Mouse (Mus musculus): ENCODE measurements around the gene Irx1.

Gene Irx1

DNA sequence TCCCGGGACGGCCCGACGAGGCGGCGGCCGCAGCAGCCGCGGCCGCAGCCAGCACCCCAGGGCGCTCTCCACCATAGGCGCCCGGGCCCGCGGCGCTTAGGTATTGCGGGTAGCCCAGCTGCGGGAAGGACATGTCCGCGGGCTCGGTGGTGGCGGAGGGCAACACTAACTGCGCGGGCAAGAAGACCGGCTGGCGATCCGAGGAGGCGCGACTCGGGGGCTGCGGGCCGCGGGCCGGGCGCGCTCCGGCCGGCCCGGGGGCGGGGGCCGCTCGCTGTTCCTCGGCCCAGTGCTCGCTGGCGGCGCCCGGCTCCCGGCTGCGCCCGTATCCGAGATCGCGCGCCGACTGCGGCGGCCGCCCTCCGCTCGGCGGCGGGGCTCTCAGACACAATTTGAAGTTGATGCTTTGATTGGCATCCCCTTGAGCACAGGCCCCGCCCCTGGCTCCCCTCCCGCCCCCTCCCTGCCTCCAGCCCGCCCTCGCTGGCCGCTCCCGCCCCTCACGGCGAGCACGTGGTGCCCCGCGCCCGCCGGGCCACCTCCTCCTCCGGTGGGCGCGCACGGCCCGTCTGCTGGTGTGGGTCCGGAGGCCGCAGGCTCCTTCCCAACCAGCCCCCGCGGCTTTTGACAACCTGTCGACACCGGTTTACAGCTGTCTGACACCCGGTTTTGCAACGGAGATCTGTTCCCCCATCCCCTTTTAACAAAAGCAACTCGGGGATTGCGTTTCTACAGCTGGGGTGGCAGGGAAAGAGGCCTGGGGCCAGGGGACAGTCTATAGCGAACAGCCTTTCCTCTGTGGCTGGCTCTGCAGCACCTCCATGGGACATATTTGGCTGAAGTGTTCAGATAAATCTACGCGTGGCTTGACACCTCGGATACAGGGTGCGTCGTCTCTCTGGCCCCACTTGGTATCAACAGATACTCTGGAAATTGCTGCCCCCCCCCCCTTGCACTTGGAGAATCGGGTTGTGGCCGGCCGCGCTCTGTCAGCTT lies at the start of gene Irx1:
TSS of gene Irx1 (minus strand) at position 368 of the 996 bp plus-strand sequence.
- DNase-seq (ENCODE audit: low spot score), result peak; percentile 85

DNA sequence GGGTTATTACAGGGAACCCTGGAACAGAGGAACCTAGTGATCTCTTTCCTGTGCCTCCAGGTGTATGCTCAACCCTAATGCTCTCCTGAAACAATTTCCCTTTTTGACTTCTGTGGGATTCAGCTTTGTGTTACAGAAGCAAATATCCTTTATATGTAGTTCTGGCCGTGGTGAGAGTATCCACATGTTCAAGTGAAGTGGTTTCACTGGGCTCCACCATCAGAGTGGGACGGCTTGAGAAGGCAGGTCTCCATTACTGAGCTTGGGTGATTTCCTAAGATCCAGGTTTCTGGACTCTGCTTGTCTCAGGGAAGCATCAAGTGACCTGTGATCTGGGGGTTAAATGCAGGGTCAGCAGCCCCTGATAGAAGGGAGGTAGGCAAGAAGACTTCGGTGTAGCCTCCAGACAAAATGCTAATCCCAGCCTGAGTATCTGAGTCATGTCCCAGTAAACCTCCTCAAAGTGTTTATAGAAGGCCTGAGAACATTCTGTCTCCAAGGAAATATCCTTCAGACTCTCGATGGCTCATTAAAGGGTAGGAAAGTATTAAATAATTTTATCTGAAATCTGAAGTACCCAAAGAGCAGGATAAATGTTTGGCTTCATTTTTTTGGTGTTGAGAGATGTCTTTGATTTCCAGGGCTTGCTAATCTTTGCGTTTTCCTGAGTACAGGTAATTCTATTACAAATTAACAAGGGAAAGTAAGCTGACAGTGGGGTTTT lies 16.6 kb upstream of the Irx1 start:
- DNase-seq (ENCODE audit: low spot score), result no peak

DNA sequence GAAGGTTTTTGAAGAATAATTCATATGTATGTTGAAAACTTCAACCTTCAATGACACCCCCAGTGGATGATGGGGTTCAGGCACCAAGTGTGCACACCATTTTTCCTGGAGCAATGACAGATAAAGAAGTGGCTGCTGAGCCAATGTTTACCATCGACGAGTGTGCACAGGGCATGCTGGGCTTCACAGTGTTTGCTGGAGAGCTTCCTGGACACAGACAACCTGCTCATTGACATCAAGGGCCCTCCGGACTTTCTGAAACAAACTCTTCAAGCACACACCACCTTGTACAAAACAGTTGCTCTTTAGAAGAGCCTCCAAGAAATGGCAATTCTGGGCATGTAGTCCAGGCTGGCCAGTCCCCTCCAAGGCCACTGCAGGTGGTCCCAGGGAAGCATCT lies 12.2 kb upstream of the Irx1 start:
- no peak for DNase-seq (ENCODE audit: low spot score)

DNA sequence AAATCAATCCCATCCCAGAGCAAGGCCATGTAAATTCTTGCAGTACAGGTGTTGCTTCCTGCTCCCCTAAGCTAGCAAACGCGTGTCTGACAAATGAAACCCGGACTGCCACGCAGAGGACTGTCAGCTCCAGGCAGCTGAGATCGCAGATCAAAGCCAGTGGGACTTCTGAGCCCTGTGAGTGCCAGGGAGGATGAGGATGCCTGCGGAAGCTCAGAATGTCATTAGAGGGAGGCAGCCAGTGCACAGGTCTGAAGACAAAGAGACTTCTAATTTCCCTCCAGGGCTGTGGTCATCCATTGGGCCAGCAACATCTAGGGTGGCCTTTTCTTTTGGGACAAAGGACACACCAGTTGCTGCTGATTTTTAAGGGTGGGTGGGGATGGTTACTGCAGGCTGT lies 4.8 kb upstream of the Irx1 start:
- no peak for DNase-seq (ENCODE audit: low spot score)

DNA sequence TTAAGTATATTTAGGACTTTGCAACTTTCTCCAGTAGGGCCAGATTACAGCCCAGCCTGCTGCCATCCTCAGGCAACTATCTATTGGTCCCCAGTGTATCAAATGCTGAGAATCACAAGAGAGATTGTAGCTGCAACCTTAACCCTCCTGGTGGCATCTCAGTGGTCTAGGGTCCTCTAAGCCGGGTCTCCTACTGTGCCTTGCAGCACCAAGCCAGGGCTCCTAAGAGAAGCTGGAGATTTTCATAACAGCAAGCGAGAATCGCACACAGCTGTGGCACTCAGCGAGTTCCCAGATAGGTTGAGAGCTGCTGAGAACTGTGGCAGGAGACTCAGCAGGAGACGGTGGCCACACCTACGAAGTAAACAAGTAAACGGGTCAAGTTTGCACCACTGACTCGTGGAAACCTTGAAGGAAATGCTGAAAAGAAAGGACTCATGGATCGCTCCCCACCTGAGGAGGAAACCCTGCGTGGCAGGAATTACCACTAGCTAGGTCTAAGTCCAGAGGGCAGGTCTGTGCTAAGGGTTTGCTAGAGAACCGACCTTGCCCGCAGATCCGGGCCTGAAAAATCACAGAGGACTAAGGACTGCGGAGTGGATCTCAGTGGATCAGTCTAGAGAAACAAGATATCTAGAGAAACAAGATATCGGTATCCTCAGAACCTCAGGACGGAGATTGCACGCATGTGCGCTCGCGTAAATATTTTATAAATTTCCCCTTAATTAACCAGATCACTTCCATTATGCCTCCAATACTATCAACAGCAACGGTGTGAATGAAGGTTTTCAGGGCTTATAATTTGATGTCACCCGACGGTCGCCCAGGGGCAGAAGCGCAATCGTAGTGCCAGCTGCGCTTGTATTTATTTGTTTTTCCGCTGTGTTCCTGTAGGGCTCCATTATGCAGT lies 4.1 kb upstream of the Irx1 start:
- no peak for DNase-seq (ENCODE audit: low spot score)

DNA sequence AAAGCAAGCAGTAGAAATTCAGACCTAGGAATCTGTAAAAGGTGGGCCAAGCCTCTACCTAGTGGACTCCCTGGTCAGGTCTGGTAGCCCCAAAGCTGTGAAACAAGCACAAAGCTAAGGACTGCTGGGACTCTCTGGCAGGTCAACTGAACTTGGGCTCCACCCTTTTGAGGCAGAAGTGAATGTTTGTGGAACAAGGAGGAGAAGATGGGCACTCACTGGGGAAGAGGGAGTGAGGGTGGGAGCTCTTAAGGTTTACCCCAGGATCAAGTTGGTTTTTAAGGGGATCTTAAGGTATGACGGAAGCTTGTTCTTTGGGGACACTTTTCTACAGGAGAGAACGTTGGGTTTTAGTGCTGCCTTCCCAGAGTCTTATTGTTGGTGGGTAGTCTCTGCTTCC lies 3.1 kb upstream of the Irx1 start:
- DNase-seq (ENCODE audit: low spot score), result no peak

DNA sequence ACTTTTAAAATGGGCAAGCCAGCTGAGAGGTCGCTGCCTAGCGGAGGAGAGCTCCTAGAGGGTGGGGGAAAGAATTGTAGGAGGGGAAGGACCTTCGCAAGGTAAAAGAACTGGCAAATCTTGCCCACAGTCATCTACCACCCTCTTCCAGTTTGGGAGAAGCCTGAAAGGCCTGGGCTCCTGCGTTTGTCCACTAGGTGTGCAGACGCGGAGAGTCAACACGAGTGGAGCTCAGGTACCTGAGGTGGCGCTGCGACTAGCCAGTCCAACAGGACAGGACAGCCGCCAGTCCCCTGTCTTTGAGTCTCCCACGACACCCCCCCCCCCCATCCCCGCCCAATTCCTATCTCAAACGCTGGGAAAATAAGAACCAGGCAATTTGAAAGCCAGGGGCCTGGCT lies 843 bp upstream of the Irx1 start:
- DNase-seq (ENCODE audit: low spot score), result peak; percentile 46

DNA sequence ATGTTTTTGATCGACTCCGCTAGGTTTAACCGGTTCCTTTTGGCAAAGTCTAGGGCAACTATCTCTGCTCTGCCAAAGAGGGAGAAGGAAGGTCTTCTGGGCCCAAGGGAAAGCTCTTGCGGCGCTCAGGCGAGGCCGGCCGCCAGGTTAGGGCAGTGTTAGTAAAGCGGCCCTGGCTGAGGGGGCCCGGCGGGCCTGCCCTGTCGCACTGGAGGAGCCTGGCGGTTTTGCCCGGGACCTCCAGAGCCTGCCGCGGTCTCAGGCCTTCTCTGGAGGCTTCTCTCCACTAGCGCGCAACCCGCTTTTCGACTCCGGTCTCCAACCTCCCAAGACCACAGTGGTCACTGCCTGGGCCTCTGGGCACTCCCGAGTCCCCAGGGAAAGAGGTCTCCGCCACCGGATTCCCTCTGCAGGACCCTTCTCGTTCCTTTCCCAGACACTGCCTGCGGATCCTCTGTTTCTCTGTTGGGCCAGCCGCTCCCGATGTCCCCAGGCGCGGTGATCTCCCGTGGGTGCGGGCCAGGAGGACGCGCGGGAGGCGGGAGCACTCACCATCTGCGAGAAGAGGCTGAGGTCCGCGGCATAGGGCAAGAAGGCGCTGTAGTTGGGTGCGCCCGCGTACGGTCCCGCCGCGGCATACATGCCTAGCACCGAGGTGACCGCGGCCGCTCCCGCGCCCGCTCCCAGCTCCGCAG lies 715 bp downstream of the Irx1 start:
- DNase-seq (ENCODE audit: low spot score), result peak; percentile 65

DNA sequence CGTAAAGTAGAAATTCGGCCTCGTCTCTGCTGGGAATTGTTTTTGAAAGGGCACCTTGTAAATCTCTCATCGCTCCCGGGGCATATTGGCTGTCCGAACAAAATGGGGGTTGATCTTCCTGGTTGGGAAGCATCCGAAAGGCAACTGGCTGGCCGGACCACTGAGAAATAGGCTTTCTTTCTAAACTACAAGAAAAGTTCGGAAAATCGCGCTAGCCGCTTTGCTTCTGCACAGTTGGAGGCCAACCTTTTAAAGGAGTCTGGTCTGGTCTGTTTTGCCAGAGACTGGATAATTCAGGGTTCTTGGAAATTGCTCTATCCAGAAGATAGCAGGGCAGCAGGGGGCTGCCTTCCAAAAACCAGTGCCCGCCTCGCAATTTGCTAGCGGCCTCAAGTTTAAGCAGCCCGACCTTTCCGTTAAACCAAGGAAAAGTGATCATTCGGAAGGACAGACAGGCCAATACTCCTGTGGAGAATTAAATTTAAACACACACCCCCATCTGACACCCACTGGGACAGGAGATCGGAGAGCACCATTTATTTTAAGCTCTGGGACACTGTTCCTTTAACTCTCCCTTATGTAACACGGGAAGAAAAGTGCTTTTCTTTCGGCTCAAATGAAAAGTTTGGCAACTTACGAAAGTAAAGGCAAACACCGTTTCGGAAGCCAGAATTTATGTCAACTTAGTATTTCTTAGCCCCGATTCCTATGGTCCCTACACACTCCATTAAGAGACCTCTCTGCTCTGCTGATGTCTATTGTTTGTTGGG lies 1.4 kb downstream of the Irx1 start:
- DNase-seq (ENCODE audit: low spot score), result peak; percentile 70

DNA sequence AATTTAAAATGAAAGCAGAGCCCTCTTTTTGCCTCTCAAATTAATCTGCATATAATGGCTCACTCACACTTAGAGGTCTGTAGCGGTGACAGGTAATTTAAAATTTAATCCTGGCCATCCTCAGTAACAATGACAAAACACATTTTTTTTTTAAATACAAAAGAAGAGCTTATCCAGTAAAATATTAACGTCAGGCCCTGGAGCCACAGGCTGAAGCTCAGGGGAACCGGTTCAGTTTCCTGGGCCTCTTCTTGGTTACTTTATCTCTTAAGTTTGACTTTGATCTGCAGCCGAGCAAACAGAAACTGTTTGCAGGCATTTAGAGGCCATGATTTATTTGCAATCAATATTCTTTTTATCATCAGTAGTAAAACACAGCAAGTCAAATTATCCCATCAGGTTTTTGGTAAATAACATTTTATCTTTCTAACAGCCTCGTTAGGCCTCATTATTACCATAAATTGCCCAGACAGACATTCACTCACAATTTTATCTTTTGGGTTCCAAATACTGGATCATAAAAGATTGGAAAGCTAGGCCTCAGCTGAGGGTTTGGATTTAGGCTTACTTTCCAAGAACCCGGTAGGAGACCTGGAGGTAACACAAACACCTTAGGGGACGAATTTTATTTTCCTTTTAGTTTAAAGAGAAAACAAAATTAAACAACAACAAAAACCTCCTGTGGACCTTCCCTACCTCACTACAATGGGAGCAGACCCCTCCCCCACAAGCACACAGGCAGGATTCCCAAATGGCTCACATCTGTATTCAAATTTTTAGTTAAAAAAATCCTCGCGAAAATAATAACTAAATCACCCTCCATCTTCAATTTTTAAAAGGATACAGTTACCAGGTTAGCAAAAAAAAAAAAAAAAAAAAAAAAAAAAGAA lies 2.4 kb downstream of the Irx1 start:
- peak; percentile 51 for DNase-seq (ENCODE audit: low spot score)

DNA sequence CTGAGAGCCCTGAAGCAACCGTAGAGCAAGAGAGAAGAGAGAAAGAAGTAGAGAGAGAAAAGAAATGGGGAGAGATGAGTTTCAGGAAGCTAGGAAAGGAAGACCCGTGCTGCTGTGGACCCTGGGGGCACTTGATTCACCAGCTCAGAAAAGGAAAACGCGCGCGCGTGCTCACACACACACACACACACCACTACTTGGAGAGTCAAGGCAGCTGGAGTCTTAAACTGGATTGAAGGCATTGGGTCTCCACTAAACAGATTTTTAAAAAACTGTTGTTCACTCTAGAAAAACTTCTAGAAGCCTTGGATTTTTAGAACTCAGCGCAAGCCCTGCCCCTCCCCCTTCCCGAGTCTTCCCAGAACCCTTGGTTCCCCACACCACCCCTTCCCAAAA lies 3.2 kb downstream of the Irx1 start:
- peak; percentile 49 for DNase-seq (ENCODE audit: low spot score)

DNA sequence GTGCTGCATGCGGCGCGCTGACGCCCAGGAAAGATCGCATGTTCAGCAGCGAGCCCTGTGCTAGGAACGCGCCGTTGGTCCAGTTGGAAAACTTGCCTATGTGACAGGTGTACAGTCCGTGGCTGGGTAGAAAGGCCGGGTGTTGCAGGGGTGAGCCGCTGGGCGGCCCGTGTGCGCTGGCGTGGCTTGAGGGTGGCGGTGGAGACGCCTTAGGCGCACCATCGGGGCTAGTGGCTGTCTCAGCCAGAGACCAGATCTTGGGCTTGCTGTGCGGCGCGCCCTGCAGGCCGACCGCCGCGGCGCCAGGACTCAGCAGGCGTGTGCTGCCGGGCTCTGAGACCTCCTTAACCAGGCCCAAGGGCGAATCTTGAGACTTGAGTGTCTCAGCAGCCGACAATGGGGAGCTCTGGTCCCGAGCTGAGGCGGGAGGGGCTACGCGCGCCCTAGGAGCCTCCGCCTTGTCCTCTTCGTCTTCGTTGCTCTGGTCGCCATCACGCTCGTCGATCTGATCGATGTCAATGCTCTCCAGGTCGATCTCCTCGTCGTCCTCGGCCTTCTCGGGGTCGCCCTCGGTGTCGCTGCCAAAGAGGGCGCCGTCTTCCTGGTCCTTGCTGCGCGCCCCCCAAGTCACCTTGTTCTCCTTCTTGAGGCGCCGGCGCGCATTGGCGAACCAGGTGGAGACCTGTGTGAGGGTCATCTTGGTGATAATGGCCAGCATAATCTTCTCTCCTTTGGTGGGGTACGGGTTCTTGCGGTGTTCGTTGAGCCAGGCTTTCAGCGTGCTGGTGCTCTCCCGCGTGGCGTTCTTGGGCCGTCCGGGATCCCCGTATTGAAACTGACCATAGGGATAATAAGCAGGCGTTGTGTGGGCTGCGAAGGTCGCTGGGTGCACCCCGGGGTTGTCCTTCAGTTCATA lies 3.9 kb downstream of the Irx1 start:
- DNase-seq (ENCODE audit: low spot score), result peak; percentile 79

DNA sequence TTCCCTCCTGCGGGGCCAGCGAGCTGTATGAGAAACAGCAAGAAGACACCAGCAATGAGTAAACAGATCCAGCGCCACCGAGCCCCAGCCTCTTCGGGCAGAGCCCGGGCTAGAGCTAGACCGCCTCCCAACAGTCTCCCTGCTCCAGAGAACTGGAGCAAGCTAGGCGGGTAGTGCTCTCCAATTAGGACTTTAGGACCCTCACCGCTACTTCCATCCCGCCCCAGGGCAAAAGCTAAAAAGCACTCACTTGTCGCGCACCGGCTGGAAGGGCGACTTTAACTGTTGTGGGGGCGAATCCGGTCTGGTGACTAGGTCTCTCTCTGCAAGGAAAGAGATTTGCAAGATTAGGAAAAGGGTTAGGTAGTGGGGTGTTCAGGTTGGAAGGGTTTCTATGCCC lies 4.9 kb downstream of the Irx1 start:
- peak; percentile 57 for DNase-seq (ENCODE audit: low spot score)

DNA sequence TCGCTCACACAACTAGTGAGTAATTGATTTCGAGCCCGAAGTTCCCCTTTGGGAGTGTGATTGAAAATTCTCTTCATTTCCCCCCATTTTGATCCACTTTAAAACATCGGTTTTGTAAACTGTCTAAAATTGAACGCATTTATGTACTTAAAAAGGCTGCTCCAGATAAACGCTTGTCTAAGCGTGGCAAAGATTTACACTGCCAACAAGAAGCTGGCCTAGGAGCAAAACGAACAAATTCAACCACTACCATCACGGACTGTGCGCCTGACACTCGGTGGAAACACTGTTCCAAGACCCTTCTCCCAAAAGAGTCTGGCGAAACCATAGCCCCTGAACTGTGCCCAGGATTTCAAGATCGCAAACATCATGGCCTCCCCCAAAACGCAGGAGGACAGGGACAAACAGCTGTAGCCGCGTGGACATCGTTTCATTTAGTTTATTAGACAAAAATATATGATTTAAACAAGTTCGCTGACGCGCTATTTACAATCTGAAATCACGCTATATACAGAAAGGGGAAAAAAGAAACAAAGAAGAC lies 5.6 kb downstream of the Irx1 start:
- DNase-seq (ENCODE audit: low spot score), result peak; percentile 54

DNA sequence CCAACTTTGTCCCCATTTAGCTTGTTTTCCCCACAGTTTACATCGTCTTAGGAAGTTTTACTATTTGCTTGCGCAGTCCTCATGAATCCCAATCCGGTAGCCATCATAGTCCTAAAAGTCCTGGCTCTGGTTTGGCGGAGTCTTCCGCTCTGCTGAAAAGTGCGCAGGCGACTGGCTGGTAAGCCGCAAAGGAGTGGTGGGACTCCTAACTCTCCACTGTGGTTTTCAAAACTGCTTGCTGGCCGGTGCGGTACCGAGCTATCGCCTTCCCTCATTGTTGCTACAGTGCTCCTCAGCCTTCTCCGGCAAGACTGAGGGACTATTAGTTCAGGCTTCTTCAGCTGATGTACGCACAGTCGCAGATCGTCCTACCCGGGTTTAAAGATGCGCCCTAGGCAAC lies 6.4 kb downstream of the Irx1 start:
- peak; percentile 50 for DNase-seq (ENCODE audit: low spot score)

DNA sequence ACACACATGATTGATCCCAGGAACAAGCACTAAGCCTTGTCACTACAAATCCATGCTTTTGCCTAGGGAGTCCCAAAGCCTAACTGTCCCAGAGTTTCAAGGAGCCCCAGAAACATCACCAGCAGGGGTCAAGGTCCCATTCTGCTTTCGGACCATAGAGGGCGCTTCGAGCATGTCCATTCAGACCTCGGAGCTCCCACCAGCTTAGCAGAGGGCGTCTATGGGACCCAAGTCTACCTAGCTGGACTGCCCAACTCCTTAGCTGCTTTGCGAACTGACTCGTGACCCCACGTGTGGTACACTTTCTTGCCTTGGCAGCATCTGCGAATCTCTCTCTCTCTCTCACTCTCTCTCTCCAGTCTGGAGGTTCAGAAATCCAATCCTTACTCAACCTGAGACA lies 7.0 kb downstream of the Irx1 start:
- DNase-seq (ENCODE audit: low spot score), result peak; percentile 83

DNA sequence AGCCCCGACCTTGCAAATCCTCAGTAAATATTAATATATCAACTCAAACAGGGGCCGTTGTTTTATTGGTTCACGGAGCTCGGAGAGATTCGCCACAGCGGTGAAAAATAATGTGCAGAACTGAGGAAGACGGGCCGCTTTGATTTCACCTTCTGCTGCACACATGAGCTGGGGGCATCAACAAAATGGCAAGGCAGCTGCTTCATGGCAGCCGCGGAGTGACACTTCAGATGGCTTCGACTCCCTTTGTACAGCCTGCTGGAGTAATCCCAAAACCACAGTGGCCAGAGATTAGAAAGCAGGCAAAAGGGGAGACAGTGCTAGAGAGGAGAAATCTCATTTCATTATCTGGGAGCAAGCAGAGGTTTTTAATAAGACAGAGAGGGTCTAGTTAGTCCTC lies 11.6 kb downstream of the Irx1 start:
- no peak for DNase-seq (ENCODE audit: low spot score)

DNA sequence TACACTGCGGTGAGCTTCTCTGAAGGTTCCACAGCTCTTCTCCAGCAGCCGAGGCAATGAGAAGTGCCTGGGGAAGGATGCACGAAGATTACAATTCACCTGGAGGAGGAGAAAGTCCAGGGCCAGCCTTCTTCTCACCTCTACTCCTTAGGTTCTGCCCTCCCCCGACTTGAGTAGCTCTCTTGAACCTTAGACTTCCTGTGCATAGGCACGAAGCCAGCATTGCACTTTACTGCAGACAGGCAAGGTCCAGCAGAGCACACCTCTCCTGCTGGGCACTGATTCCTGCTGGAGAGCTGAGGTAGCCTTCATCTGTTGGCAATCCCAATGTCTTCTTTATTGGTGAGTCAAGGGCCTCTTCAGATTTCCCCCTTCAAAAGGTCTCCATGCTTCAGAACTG lies 13.7 kb downstream of the Irx1 start:
- no peak for DNase-seq (ENCODE audit: low spot score)

All from embryo, embryonic 10.5 days (tissue).